Mouse (Mus musculus): Measurements from ENCODE around the gene Slc27a5. TPM values are rescaled to one million over a fixed set of nuclear protein-coding genes. Genes with fewer than 3 reads are reported as not detected.

Slc27a5 gene
- polyA plus RNA-seq, 1 experiment from 2014 or later: 0.11 TPM

- H3K4me1 ChIP-seq (replicated peaks): no peaks in the 10 kb centered on the region
- no peak overlapping the region for H3K9ac ChIP-seq (replicated peaks)
- no peak overlapping the region for H3K27ac ChIP-seq
- H3K27me3 ChIP-seq: no peaks in the 10 kb centered on the region
- no peaks in the 10 kb centered on the region for H3K9me3 ChIP-seq
- no peak overlapping the region for H3K4me2 ChIP-seq (replicated peaks)
- H3K4me3 ChIP-seq (replicated peaks): no peak overlapping the region
- no peak for ATAC-seq
- H3K36me3 ChIP-seq: no peaks in the 10 kb centered on the region
Observed at GRCm38 (mm10) chr7:12943488-12943887, 54.5 kb downstream of the Slc27a5 start.

GRCm38 (mm10) chr7:12940599-12940998 lies 57.4 kb downstream of the Slc27a5 start:
- H3K4me3 ChIP-seq (replicated peaks): no peak overlapping the region
- no peaks in the 10 kb centered on the region for H3K9me3 ChIP-seq
- no peaks in the 10 kb centered on the region for H3K36me3 ChIP-seq
- no peak for ATAC-seq
- no peak overlapping the region for H3K27ac ChIP-seq
- no peak overlapping the region for H3K4me2 ChIP-seq (replicated peaks)
- no peaks in the 10 kb centered on the region for H3K4me1 ChIP-seq (replicated peaks)
- no peak overlapping the region for H3K9ac ChIP-seq (replicated peaks)
- 86% methylated on average over 4 of the region's 4 CpGs for WGBS
- no peaks in the 10 kb centered on the region for H3K27me3 ChIP-seq

Other genes with a start within 250 kb of the Slc27a5 start
- 20.8 and 21.4 TPM in 2 replicates for gene Zscan18, start 194.6 kb downstream of the Slc27a5 start, polyA plus RNA-seq (2015; fragmentation: Nextera tagmentation; extraction: Ambion mirVana)
- gene Zfp329, start 179.3 kb downstream of the Slc27a5 start, polyA plus RNA-seq (2015; fragmentation: Nextera tagmentation; extraction: Ambion mirVana): 33.9 and 36.3 TPM in 2 replicates
- 31.8 and 31.9 TPM in 2 replicates for gene Zfp110, start 163.4 kb downstream of the Slc27a5 start, polyA plus RNA-seq (2015; fragmentation: Nextera tagmentation; extraction: Ambion mirVana)
- gene Zfp128, start 117.0 kb downstream of the Slc27a5 start, polyA plus RNA-seq (2015; fragmentation: Nextera tagmentation; extraction: Ambion mirVana): 7.4 and 7.6 TPM in 2 replicates
- gene Zscan22, start 100.4 kb downstream of the Slc27a5 start, polyA plus RNA-seq (2015; fragmentation: Nextera tagmentation; extraction: Ambion mirVana): 10.4 and 10.5 TPM in 2 replicates
- 680 and 686 TPM in 2 replicates for gene Rps5, start 75.9 kb downstream of the Slc27a5 start, polyA plus RNA-seq (2015; fragmentation: Nextera tagmentation; extraction: Ambion mirVana)
- gene Rnf225, start 70.8 kb downstream of the Slc27a5 start, polyA plus RNA-seq (2015; fragmentation: Nextera tagmentation; extraction: Ambion mirVana): 0.69 and 1.1 TPM in 2 replicates
- 13.7 and 15.4 TPM in 2 replicates for gene Zfp324, start 32.4 kb downstream of the Slc27a5 start, polyA plus RNA-seq (2015; fragmentation: Nextera tagmentation; extraction: Ambion mirVana)
- 14.3 and 16.2 TPM in 2 replicates for gene Zfp446, start 20.3 kb downstream of the Slc27a5 start, polyA plus RNA-seq (2015; fragmentation: Nextera tagmentation; extraction: Ambion mirVana)
- gene Trim28, start 922 bp upstream of the Slc27a5 start, polyA plus RNA-seq (2015; fragmentation: Nextera tagmentation; extraction: Ambion mirVana): 240 and 273 TPM in 2 replicates
- 37.3 and 41.2 TPM in 2 replicates for gene Zbtb45, start 11.8 kb upstream of the Slc27a5 start, polyA plus RNA-seq (2015; fragmentation: Nextera tagmentation; extraction: Ambion mirVana)
- gene Chmp2a, start 36.6 kb upstream of the Slc27a5 start, polyA plus RNA-seq (2015; fragmentation: Nextera tagmentation; extraction: Ambion mirVana): 181 and 186 TPM in 2 replicates
- 63.1 and 91.6 TPM in 2 replicates for gene Ube2m, start 40.1 kb upstream of the Slc27a5 start, polyA plus RNA-seq (2015; fragmentation: Nextera tagmentation; extraction: Ambion mirVana)
- 6.8 and 7.1 TPM in 2 replicates for gene Mzf1, start 56.6 kb upstream of the Slc27a5 start, polyA plus RNA-seq (2015; fragmentation: Nextera tagmentation; extraction: Ambion mirVana)
- 0.03 and 0.04 TPM in 2 replicates for gene Vmn1r85, start 97.0 kb upstream of the Slc27a5 start, polyA plus RNA-seq (2015; fragmentation: Nextera tagmentation; extraction: Ambion mirVana)
- not detected in 2 replicates for gene Vmn1r86, start 121.7 kb upstream of the Slc27a5 start, polyA plus RNA-seq (2015; fragmentation: Nextera tagmentation; extraction: Ambion mirVana)
- not detected in 2 replicates for gene Vmn1r87, start 142.0 kb upstream of the Slc27a5 start, polyA plus RNA-seq (2015; fragmentation: Nextera tagmentation; extraction: Ambion mirVana)
- not detected in 2 replicates for gene Vmn1r88, start 161.4 kb upstream of the Slc27a5 start, polyA plus RNA-seq (2015; fragmentation: Nextera tagmentation; extraction: Ambion mirVana)
- not detected in 2 replicates for gene Vmn1r89, start 214.8 kb upstream of the Slc27a5 start, polyA plus RNA-seq (2015; fragmentation: Nextera tagmentation; extraction: Ambion mirVana)

Measured in midbrain, embryonic 13.5 days (tissue).